Mouse (Mus musculus) lung, embryonic 14.5 days (tissue): Measurements from ENCODE around the gene Pcnt. TPM values are rescaled to one million over a fixed set of nuclear protein-coding genes. Genes with fewer than 3 reads are reported as not detected.

ENCODE experiments used
- ATAC-seq: fragments of 200-750 bp; cut with Nextera tagmentation; 2 replicates; pipeline ENCODE4 v1.8.0; 2017; ENCODE audit warnings: mild to moderate bottlenecking, moderate TSS enrichment, moderate library complexity; ENCODE audit not compliant: insufficient read depth
- DNase-seq: peaks from one replicate; pipeline ENCODE4 v3.0.0-alpha.2; 2015
- H3K27ac ChIP-seq: fragments of 300-500 bp; sonication (generic); 2 replicates; pipeline ENCODE4 v1.5.1; 2014; ENCODE audit warnings: low read depth, mild to moderate bottlenecking, moderate library complexity
- H3K27me3 ChIP-seq: fragments of 300-500 bp; sonication (generic); 2 replicates; pipeline ENCODE4 v1.6.1; 2014; ENCODE audit warnings: low read length, control low read depth; ENCODE audit not compliant: insufficient read depth
- H3K36me3 ChIP-seq: fragments of 300-500 bp; sonication (generic); 2 replicates; pipeline ENCODE4 v1.6.1; 2014; ENCODE audit warnings: control low read depth; ENCODE audit not compliant: insufficient read depth
- H3K4me1 ChIP-seq: fragments of 300-500 bp; sonication (generic); 2 replicates; pipeline ENCODE4 v1.6.1; 2014; ENCODE audit warnings: antibody characterized with exemption, control low read depth; ENCODE audit not compliant: insufficient read depth
- H3K4me2 ChIP-seq: fragments of 300-500 bp; sonication (generic); 2 replicates; pipeline ENCODE4 v1.6.1; 2014; ENCODE audit warnings: mild to moderate bottlenecking
- H3K4me3 ChIP-seq: fragments of 300-500 bp; sonication (generic); 2 replicates; pipeline ENCODE4 v1.5.1; 2014; ENCODE audit warnings: low read depth, low read length
- H3K9ac ChIP-seq: fragments of 300-500 bp; sonication (generic); 2 replicates; pipeline ENCODE4 v1.6.1; 2014
- H3K9me3 ChIP-seq: fragments of 300-500 bp; sonication (generic); 2 replicates; pipeline ENCODE4 v1.6.1; 2016; ENCODE audit warnings: low read depth, low read length, control low read depth
- CTCF ChIP-seq: IDR thresholded peaks from 2 replicates; pipeline ENCODE4 v1.5.1; 2016; ENCODE audit warnings: antibody characterized with exemption, low read depth
- WGBS: fragments of 180-500 bp; shearing (Covaris S2); extraction: QIAGEN DNeasy Blood & Tissue Kit; methylation state at CpG from one replicate; pipeline ENCODE4 v1.1.7; 2014; 5-methylcytosine and 5-hydroxymethylcytosine counted together
- polyA plus RNA-seq: library from polyadenylated mRNA; unstranded; fragments of >200 nt; fragmentation: Nextera tagmentation; extraction: Ambion mirVana; gene quantifications from 2 replicates; pipeline ENCODE4 v1.2.1, GENCODE M21; 2014

Gene Pcnt
- polyA plus RNA-seq, 1 experiment from 2014 or later = 20.3 TPM

DNA sequence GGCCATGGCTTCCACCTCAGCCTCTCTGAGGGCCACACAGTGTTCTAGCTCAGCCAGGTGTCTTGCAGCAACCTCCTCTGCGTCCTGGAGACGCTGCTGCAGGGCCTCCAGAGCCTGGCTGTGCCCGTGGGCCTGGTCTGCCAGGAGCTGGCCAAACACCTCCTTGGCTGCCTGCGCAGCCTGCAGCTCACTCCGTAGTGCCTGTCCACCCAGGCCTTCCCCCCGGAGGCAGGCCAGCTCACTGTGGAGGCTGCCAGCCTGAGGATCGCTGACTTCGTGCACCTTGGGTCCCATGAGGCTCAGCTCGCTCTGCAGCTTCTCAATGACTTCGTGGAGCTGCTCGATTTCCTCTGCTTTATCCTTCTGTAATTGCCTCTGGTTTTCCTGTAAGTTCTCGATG, 50.0 kb downstream of the Pcnt start:
- peaks cover 74% of the 10 kb centered on the region for H3K36me3 ChIP-seq
- WGBS = 94% methylated on average over 12 of the region's 12 CpGs
- H3K9me3 ChIP-seq = no peaks in the 10 kb centered on the region
- DNase-seq = no peak
- no peak for TF ChIP-seq CTCF
- H3K27me3 ChIP-seq = no peaks in the 10 kb centered on the region
- H3K4me3 ChIP-seq = no peak overlapping the region
- no peak overlapping the region for H3K9ac ChIP-seq
- ATAC-seq = no peak
- no peaks in the 10 kb centered on the region for H3K4me1 ChIP-seq
- no peak overlapping the region for H3K4me2 ChIP-seq
- no peak overlapping the region for H3K27ac ChIP-seq

DNA sequence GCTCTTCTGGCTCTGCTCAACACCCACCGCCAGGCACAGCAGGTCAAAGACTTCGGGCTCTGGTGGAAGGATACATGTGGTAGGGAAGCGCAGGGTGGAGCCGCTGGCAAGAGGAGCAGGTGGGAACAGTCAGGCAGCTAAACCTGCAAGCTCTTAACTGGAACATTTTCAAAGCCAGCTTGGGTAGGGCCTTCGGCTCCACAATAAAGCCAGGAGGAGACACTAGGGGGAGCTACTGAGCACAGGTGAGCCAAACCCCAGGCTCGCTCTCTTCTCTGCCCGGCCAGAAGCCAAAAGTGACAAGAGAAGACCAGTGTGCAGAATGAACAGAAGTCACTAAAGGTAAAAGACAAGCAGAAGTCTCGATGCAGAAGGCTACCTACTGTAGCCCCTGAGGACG, 50.8 kb downstream of the Pcnt start:
- no peak for ATAC-seq
- peak; percentile 35 for DNase-seq
- TF ChIP-seq CTCF = peak; percentile 60
- H3K36me3 ChIP-seq = peaks cover 73% of the 10 kb centered on the region
- H3K4me2 ChIP-seq = no peak overlapping the region
- no peak overlapping the region for H3K9ac ChIP-seq
- no peaks in the 10 kb centered on the region for H3K27me3 ChIP-seq
- H3K9me3 ChIP-seq = no peaks in the 10 kb centered on the region
- WGBS = 85% methylated on average over 9 of the region's 9 CpGs
- no peak overlapping the region for H3K27ac ChIP-seq
- no peak overlapping the region for H3K4me3 ChIP-seq
- H3K4me1 ChIP-seq = no peaks in the 10 kb centered on the region

DNA sequence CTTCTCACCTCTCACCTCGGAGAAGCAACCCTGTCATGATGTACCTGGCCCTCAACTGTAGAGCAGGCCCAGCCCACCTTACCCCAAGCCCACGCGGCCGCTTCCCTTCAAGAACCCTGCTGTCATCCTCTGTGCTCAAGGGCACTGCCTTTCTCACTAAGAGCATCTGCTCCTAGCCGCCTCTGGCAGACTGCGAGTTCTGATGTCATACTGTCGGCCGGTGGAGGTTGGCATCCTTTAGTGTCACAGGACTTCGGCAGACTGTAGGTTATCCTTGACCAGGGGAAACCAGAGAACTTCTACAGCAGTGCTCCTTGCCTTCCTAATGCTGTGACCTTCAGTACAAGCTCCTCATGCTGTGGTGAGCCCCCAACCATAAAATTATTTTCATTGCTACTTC, 51.4 kb downstream of the Pcnt start:
- 91% methylated on average over 9 of the region's 9 CpGs for WGBS
- no peak overlapping the region for H3K27ac ChIP-seq
- no peak for ATAC-seq

DNA sequence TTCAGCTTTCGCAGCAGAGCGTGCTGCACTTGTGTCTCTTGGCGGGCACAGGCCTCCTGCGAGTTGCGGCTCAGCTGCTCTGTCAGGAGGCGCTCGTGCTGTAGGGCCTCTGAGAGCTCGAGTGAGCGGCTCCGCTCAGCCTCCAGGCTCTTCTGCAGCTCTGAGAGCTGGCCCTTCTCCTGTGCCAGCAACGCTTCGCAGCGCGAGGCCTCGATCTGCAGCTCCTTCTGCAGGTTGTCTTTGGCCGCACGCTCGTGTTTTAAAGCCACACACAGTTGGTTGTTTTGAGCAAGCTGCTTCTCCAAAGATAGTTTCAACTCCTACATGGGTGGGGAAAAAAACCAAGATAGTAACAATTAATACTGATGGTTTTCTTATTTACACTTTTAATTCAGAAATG, 67.6 kb downstream of the Pcnt start:
- Histone ChIP-seq H3K36me3 (peaks cover 88% of the 10 kb centered on the region), H3K4me3 (no peak overlapping the region), H3K9me3 (no peaks in the 10 kb centered on the region), H3K27me3 (no peaks in the 10 kb centered on the region), H3K9ac (no peak overlapping the region), H3K27ac (no peak overlapping the region), H3K4me2 (no peak overlapping the region), H3K4me1 (no peaks in the 10 kb centered on the region)
- ATAC-seq = no peak
- no peak for TF ChIP-seq CTCF
- no peak for DNase-seq
- WGBS = 95% methylated on average over 18 of the region's 18 CpGs

More for the DNA sequence above, 51.4 kb downstream of the Pcnt start:
- Histone ChIP-seq H3K4me1 (no peaks in the 10 kb centered on the region), H3K4me3 (no peak overlapping the region), H3K9ac (no peak overlapping the region), H3K9me3 (no peaks in the 10 kb centered on the region), H3K4me2 (no peak overlapping the region), H3K27me3 (no peaks in the 10 kb centered on the region), H3K36me3 (peaks cover 73% of the 10 kb centered on the region)
- DNase-seq = no peak
- no peak for TF ChIP-seq CTCF

DNA sequence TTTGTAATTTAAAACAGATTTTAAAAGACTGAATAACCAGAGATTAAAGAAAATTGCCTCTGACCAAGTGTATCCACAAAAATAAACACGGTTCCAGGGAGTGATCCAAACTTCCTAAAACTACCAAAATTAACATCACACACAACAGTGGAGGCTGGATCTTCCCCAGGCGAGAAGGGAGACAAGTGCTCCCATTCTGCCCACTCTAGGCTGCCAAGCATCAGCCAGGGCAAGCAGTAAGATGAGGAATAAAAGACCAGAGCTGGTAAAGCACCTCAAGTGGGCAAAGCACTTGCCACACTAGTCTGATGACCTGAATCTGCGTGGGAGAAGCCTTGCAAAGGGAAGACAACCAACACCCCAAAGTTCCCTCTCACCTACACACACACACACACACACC, 70.8 kb downstream of the Pcnt start:
- H3K36me3 ChIP-seq = peaks cover 84% of the 10 kb centered on the region
- WGBS = 72% methylated on average over 3 of the region's 3 CpGs
- no peak for ATAC-seq

DNA sequence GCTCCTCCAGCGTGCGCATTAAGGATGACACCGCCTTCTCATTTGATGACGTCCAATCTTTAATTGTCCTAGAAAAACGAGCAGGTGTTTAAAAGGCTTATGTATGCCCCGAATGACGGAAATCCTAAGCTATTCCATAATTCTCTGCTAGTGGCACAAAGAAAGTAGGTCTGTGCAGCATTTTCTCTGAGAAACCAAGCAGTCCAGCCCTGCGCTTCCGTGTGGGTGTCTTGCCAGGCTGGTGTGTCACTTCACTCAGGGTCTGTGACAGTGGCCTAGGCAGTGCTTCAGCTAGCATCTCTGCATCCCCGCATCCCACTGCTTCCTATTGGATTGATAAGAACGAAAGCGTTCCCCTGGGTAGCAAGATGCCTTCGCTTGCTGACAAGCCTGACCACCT, 73.8 kb downstream of the Pcnt start:
- ATAC-seq (no peak), DNase-seq (no peak)
- 90% methylated on average over 13 of the region's 13 CpGs for WGBS
- Histone ChIP-seq H3K9ac (no peak overlapping the region), H3K4me1 (no peaks in the 10 kb centered on the region), H3K4me3 (no peak overlapping the region), H3K4me2 (no peak overlapping the region), H3K9me3 (no peaks in the 10 kb centered on the region), H3K36me3 (peaks cover 75% of the 10 kb centered on the region), H3K27me3 (no peaks in the 10 kb centered on the region), H3K27ac (no peak overlapping the region)
- no peak for TF ChIP-seq CTCF

More for the DNA sequence above, 70.8 kb downstream of the Pcnt start:
- no peak for DNase-seq
- no peaks in the 10 kb centered on the region for H3K4me1 ChIP-seq
- no peak for TF ChIP-seq CTCF
- H3K9ac ChIP-seq = no peak overlapping the region
- H3K9me3 ChIP-seq = no peaks in the 10 kb centered on the region
- H3K4me2 ChIP-seq = no peak overlapping the region
- no peak overlapping the region for H3K27ac ChIP-seq
- no peaks in the 10 kb centered on the region for H3K27me3 ChIP-seq
- H3K4me3 ChIP-seq = no peak overlapping the region

DNA sequence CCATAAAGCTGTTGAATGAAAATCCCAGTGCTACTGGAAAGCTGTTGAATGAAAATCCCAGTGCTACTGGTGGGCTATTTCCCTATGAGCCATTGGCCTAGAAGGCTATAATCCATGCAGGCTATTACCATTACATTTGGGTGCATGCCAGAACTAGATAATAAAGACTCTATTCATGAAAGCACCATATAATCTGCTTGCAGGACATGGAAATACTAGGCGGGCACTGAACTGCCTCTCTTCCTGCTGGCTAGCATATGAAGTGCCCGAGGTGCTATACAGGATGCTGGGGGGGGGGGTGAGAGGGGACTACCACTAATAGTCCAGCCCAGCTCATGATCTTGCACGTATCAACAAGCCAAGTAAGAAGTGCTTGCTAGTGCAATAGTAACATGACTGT, 79.4 kb downstream of the Pcnt start:
- Histone ChIP-seq H3K4me3 (no peak overlapping the region), H3K27me3 (no peaks in the 10 kb centered on the region), H3K9ac (no peak overlapping the region), H3K4me1 (no peaks in the 10 kb centered on the region), H3K36me3 (peaks cover 35% of the 10 kb centered on the region), H3K27ac (no peak overlapping the region), H3K4me2 (no peak overlapping the region), H3K9me3 (no peaks in the 10 kb centered on the region)
- WGBS = 66% methylated on average over 3 of the region's 3 CpGs
- DNase-seq = no peak
- no peak for ATAC-seq
- no peak for TF ChIP-seq CTCF

DNA sequence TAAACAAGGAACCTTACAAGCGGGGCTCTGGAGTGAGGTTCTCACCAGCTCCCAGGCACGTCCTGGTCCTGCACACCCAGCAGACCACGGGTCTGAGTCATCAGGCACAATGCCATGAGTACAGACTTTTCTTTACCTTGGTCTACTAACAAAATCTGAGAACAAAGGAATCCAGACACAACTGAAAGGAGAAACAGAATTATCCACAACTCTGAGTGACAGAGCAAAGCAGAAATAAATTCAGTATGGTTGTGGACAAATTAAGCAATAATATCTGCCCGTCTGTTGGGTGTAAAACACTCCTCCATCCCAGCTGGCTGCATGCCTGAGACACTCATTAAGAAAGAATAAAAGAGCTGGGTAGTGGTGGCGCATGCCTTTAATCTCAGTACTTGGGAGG, 84.1 kb downstream of the Pcnt start:
- WGBS = 77% methylated on average over 5 of the region's 5 CpGs
- Histone ChIP-seq H3K36me3 (peaks cover 48% of the 10 kb centered on the region), H3K4me1 (no peaks in the 10 kb centered on the region), H3K4me3 (no peak overlapping the region), H3K27ac (no peak overlapping the region), H3K4me2 (no peak overlapping the region), H3K9ac (no peak overlapping the region), H3K27me3 (no peaks in the 10 kb centered on the region), H3K9me3 (no peaks in the 10 kb centered on the region)
- TF ChIP-seq CTCF = no peak
- no peak for ATAC-seq
- DNase-seq = no peak
